ENCODE assay signal across 1 mouse cellular context in genomic region chr16:59604078-59604781, GRCm38 (mm10).
TF ChIP-seq lines count a peak whose summit lies in the region.

No protein-coding gene starts in this region.

TF ChIP-seq in CH12.LX, 34 proteins besides CTCF, POLR2A, EP300 and RAD21 (continued from another document):
- TF ChIP-seq ZC3H11A (IDR thresholded peaks at IDR 0.05; ENCODE audit: low read depth, low read length) = no peak
